Comparison of ENCODE assay signal across 18 mouse cellular contexts in genomic region chr16:57357011-57357410, GRCm38 (mm10). TPM values are rescaled to one million over a fixed set of nuclear protein-coding genes. Genes with fewer than 3 reads are reported as not detected.
DNase-seq lines count a peak whose midpoint lies in the region; ATAC-seq and TF ChIP-seq lines count a peak whose summit lies in the region.
"Had no signal": no experiment of that assay in that cellular context is flagged by ENCODE, and none has a peak within 500 bp of the region (broad histone marks: within the 10 kb centered on the region; RNA-seq: fewer than 3 reads in every experiment).

No protein-coding gene starts in this region.

- no peak overlapping the region for H3K27ac ChIP-seq in limb, embryonic 14.5 days (replicated peaks; ENCODE audit: low read depth, low read length)
- no peak overlapping the region for H3K27ac ChIP-seq in limb, embryonic 10.5 days
- H3K27ac ChIP-seq in heart, adult 2 months = peak overlapping the region; percentile 74
- H3K27ac ChIP-seq in heart, embryonic 15.5 days = peak overlapping the region; percentile 65
- no peak overlapping the region for H3K27ac ChIP-seq in hindbrain, embryonic 13.5 days
- H3K27ac ChIP-seq: forebrain, embryonic 12.5 days; hindbrain, embryonic 12.5 days; left cerebral cortex, adult 2 months; liver, embryonic 14.5 days; midbrain, embryonic 12.5 days; neural tube, embryonic 12.5 days had no signal

- H3K4me2 ChIP-seq in limb, embryonic 14.5 days (replicated peaks; ENCODE audit: low read depth, low read length, severe bottlenecking) = no peak overlapping the region
- peak overlapping the region; percentile 19; the same call in 1 of the 2 replicates for H3K4me2 ChIP-seq in heart, embryonic 15.5 days
- no peak overlapping the region for H3K4me2 ChIP-seq in hindbrain, embryonic 13.5 days
- H3K4me2 ChIP-seq: forebrain, embryonic 12.5 days; hindbrain, embryonic 12.5 days; midbrain, embryonic 12.5 days; neural tube, embryonic 12.5 days had no signal

- H3K4me3 ChIP-seq in limb, embryonic 14.5 days (replicated peaks; ENCODE audit: low read length) = no peak overlapping the region
- no peak overlapping the region for H3K4me3 ChIP-seq in limb, embryonic 10.5 days
- H3K4me3 ChIP-seq in heart, adult 2 months = no peak overlapping the region
- no peak overlapping the region for H3K4me3 ChIP-seq in heart, embryonic 15.5 days
- no peak overlapping the region for H3K4me3 ChIP-seq in hindbrain, embryonic 13.5 days
- H3K4me3 ChIP-seq: forebrain, embryonic 12.5 days; hindbrain, embryonic 12.5 days; left cerebral cortex, adult 2 months; midbrain, embryonic 12.5 days; neural tube, embryonic 12.5 days had no signal

- no peaks in the 10 kb centered on the region for H3K36me3 ChIP-seq in limb, embryonic 14.5 days (ENCODE audit: control insufficient read depth, insufficient read depth, low read length)
- no peaks in the 10 kb centered on the region for H3K36me3 ChIP-seq in limb, embryonic 10.5 days
- no peaks in the 10 kb centered on the region; the same call in 1 of the 2 replicates for H3K36me3 ChIP-seq in heart, adult 2 months (ENCODE audit: control insufficient read depth, insufficient read depth, low read length)
- H3K36me3 ChIP-seq in heart, embryonic 15.5 days = no peaks in the 10 kb centered on the region
- no peaks in the 10 kb centered on the region for H3K36me3 ChIP-seq in hindbrain, embryonic 13.5 days
- H3K36me3 ChIP-seq: forebrain, embryonic 12.5 days; hindbrain, embryonic 12.5 days; midbrain, embryonic 12.5 days; neural tube, embryonic 12.5 days had no signal

- TF ChIP-seq POLR2A in limb, embryonic 14.5 days (IDR thresholded peaks at IDR 0.05; ENCODE audit: borderline replicate concordance, extremely low read depth, insufficient read depth, insufficient read length) = no peak
- peak; percentile 76; the same call in 1 of the 2 replicates for TF ChIP-seq POLR2A in heart, adult 2 months (IDR thresholded peaks at IDR 0.05; ENCODE audit: insufficient read depth, low read depth, low read length)

- no peak for DNase-seq in limb, embryonic 14.5 days (ENCODE audit: low spot score)
- DNase-seq in limb, embryonic 10.5 days (ENCODE audit: low spot score) = no peak
- peak in 1 of 2 experiments; percentile 61 for DNase-seq in heart, adult 2 months
- no peak for DNase-seq in left cerebral cortex, adult 11 months (ENCODE audit: low spot score)
- no peak for DNase-seq in adrenal gland, postnatal 14 days
- DNase-seq: cerebellum, adult 8-10 months; kidney, adult 2 months; kidney, postnatal 14 days; right cerebral cortex, adult 18-20 months had no signal

- intact Hi-C loops in heart, adult 2 months (cut with DNase I) = no loop called here

- H3K9ac ChIP-seq in limb, embryonic 14.5 days (ENCODE audit: low read depth, low read length, severe bottlenecking) = no peak overlapping the region
- H3K9ac ChIP-seq in heart, adult 2 months (ENCODE audit: low read depth, low read length) = no peak overlapping the region
- H3K9ac ChIP-seq in heart, embryonic 15.5 days = no peak overlapping the region
- H3K9ac ChIP-seq in hindbrain, embryonic 13.5 days = no peak overlapping the region
- H3K9ac ChIP-seq: forebrain, embryonic 12.5 days; hindbrain, embryonic 12.5 days; liver, embryonic 14.5 days; midbrain, embryonic 12.5 days; neural tube, embryonic 12.5 days had no signal

- 81% methylated on average over 6 of the region's 6 CpGs for whole genome bisulfite sequencing in limb, embryonic 14.5 days
- 88% methylated on average over 6 of the region's 6 CpGs for WGBS in limb, embryonic 10.5 days
- 54% methylated on average over 6 of the region's 6 CpGs for WGBS in heart, adult 2 months
- WGBS in heart, embryonic 15.5 days = 48% methylated on average over 6 of the region's 6 CpGs
- 87% methylated on average over 6 of the region's 6 CpGs for WGBS in hindbrain, embryonic 13.5 days

- H3K4me1 ChIP-seq in limb, embryonic 14.5 days (ENCODE audit: control insufficient read depth, insufficient read depth, low read length) = peaks cover 13% of the 10 kb centered on the region; the same call in 1 of the 2 replicates
- H3K4me1 ChIP-seq in limb, embryonic 10.5 days = peaks cover 13% of the 10 kb centered on the region
- H3K4me1 ChIP-seq in heart, adult 2 months (ENCODE audit: control insufficient read depth, insufficient read depth, low read length) = peaks cover 7% of the 10 kb centered on the region; the same call in 1 of the 2 replicates
- peaks cover 16% of the 10 kb centered on the region for H3K4me1 ChIP-seq in heart, embryonic 15.5 days (replicated peaks)
- peaks cover 5% of the 10 kb centered on the region; the same call in 1 of the 2 replicates for H3K4me1 ChIP-seq in hindbrain, embryonic 13.5 days (replicated peaks)

- no peak for TF ChIP-seq CTCF in heart, adult 2 months (IDR thresholded peaks at IDR 0.05)

- H3K9me3 ChIP-seq in limb, embryonic 14.5 days (ENCODE audit: control insufficient read depth, low read length) = no peaks in the 10 kb centered on the region
- H3K9me3 ChIP-seq in limb, embryonic 10.5 days (replicated peaks) = no peaks in the 10 kb centered on the region
- no peaks in the 10 kb centered on the region for H3K9me3 ChIP-seq in heart, embryonic 15.5 days (replicated peaks)
- H3K9me3 ChIP-seq in hindbrain, embryonic 13.5 days = no peaks in the 10 kb centered on the region
- H3K9me3 ChIP-seq: forebrain, embryonic 12.5 days; hindbrain, embryonic 12.5 days; midbrain, embryonic 12.5 days; neural tube, embryonic 12.5 days had no signal

- ATAC-seq in limb, embryonic 14.5 days (ENCODE audit: low FRiP score, low read depth) = 0 out of 2 replicates have a peak, but pooled peaks have one; percentile 27
- peak; percentile 74 for ATAC-seq in heart, embryonic 15.5 days (replicated peaks; ENCODE audit: insufficient number of reproducible peaks, insufficient read depth, low FRiP score, low read depth)
- ATAC-seq in hindbrain, embryonic 13.5 days (ENCODE audit: low FRiP score) = no peak
- ATAC-seq: inflammation-experienced regulatory T-cells, adult 6 months had no signal

- H3K79me2 ChIP-seq in heart, adult 2 months (replicated peaks; ENCODE audit: control insufficient read depth, insufficient read depth, low read length) = no peaks in the 10 kb centered on the region

- TF ChIP-seq EP300 in heart, adult 2 months (IDR thresholded peaks at IDR 0.05; ENCODE audit: insufficient read depth, low read depth, low read length) = 0 out of 2 replicates have a peak, but pooled peaks have one; percentile 55

- no peaks in the 10 kb centered on the region for H3K27me3 ChIP-seq in limb, embryonic 14.5 days (ENCODE audit: control insufficient read depth, insufficient read depth, low read length)
- 0 out of 2 replicates have a peak, but pooled peaks cover 5% of the 10 kb centered on the region for H3K27me3 ChIP-seq in limb, embryonic 10.5 days (ENCODE audit: low read depth, poor library complexity, severe bottlenecking)
- no peaks in the 10 kb centered on the region for H3K27me3 ChIP-seq in heart, adult 2 months (ENCODE audit: control insufficient read depth, insufficient read depth, low read length)
- no peaks in the 10 kb centered on the region for H3K27me3 ChIP-seq in heart, embryonic 15.5 days
- H3K27me3 ChIP-seq in hindbrain, embryonic 13.5 days = no peaks in the 10 kb centered on the region
- H3K27me3 ChIP-seq: forebrain, embryonic 12.5 days; hindbrain, embryonic 12.5 days; midbrain, embryonic 12.5 days; neural tube, embryonic 12.5 days had no signal

RNA-seq across cellular contexts. Expression of gene Filip1l, which starts 4.1 kb away (rescaled TPM):
- polyA plus RNA-seq in limb, embryonic 14.5 days (2012; rRNA removed) = 21.4 and 30.3 TPM in 2 replicates
- 43.9 and 50.6 TPM in 2 replicates for polyA plus RNA-seq in limb, embryonic 14.5 days (2014; fragmentation: Nextera tagmentation; extraction: Ambion mirVana)
- polyA plus RNA-seq in limb, embryonic 10.5 days (2016; fragmentation: Nextera tagmentation; extraction: Ambion mirVana) = 10.7 and 14.4 TPM in 2 replicates
- 10 to 100 TPM; 35.0 to 36.3 TPM for total RNA-seq in heart, adult 2 months (2021)
- 9.2 and 19.5 TPM in 2 replicates for polyA plus RNA-seq in heart, adult 2 months (2012; rRNA removed)
- polyA plus RNA-seq in heart, embryonic 15.5 days (2015; fragmentation: Nextera tagmentation; extraction: Ambion mirVana) = 24.0 and 25.0 TPM in 2 replicates
- polyA plus RNA-seq in hindbrain, embryonic 13.5 days (2015; fragmentation: Nextera tagmentation; extraction: Ambion mirVana) = 3.3 and 3.6 TPM in 2 replicates
- 20.6 and 26.5 TPM in 2 replicates for total RNA-seq in adrenal gland, postnatal 14 days (2021)

Comparison
In these comparisons a context has a peak if more than half of its experiments do, and no peak if none do; other contexts are left out.
1. H3K27ac ChIP-seq: peak in heart, adult 2 months (single experiment) and heart, embryonic 15.5 days (single experiment); none in limb, embryonic 14.5 days (single experiment), limb, embryonic 10.5 days (single experiment) and hindbrain, embryonic 13.5 days (single experiment).